Mouse (Mus musculus) G1E (cell line): ENCODE results near the gene Syt10.

Source experiments
- CTCF ChIP-seq: IDR thresholded peaks from 2 replicates; pipeline ENCODE4 v1.5.1; 2012; ENCODE audit warnings: low read depth, low read length, inconsistent platforms, mixed read lengths
- GATA2 ChIP-seq: IDR thresholded peaks from 2 replicates; pipeline ENCODE4 v1.6.1; 2012; ENCODE audit warnings: low read depth, low read length, inconsistent platforms, borderline replicate concordance
- POLR2AphosphoS5 ChIP-seq: IDR thresholded peaks from 2 replicates; pipeline ENCODE4 v1.6.1; 2012; ENCODE audit warnings: low read depth, low read length, inconsistent platforms; ENCODE audit not compliant: insufficient replicate concordance

DNA sequence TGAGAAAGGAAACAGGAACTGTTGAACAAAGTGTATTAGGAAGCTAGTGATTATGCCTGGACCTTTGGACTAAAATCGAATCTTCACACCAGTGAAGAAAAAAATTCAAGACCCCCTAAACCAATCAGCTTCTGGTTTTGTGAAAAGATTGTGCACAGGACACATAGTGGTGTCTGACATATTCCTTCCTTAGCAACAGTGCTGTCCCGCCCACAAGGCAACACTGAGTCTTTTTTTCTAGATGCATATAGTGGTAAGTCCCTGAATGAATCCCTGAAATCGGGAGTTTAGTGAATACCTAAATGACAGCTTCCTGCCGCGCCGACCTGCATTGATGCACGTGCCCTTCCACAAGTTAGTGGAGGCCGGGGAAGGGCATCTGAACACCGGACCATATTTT lies 61.7 kb downstream of the Syt10 start:
- TF ChIP-seq CTCF: no peak
- TF ChIP-seq GATA2: no peak
- TF ChIP-seq POLR2AphosphoS5: no peak
